Mouse (Mus musculus): ENCODE results near the gene Olfr1198. TPM values are rescaled to one million over a fixed set of nuclear protein-coding genes. Genes with fewer than 3 reads are reported as not detected.

The Olfr1198 gene
- not detected in 2 replicates for polyA plus RNA-seq (2012; ENCODE audit: insufficient read depth, insufficient read length, low replicate concordance, missing spikeins)

DNA sequence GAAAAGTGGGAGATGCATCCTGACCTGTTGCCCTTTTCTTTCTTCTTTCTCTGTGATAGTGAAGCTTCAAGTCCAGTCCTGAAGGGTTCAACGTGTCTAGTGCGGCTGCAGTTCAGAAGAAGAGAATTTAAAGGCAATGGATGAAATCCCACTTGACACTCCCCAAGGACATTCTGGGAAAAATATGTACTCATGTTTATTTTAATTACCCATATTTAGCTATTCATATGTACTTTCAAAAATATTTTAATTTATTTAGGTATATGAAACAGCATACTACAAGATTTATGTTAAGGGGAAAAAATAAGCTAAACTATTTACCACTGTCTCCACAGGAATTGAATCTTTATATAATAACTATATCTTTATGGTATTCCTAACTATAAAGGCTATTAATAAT, at the start of gene Olfr1198:
TSS of gene Olfr1198 (minus strand) at position 101 of the 400 bp plus-strand sequence.
- 95% methylated on average over 2 of the region's 2 CpGs for WGBS
- Histone ChIP-seq H3K27ac (ENCODE audit: insufficient read depth, low read depth, low read length) (no peak within 1 kb of the TSS), H3K4me3 (ENCODE audit: insufficient read depth, low read depth, low read length) (no peak within 1 kb of the TSS), H3K4me1 (ENCODE audit: control insufficient read depth, insufficient read depth, low read length) (no peaks in the 10 kb centered on the region)
- no peak for TF ChIP-seq POLR2A (IDR thresholded peaks at IDR 0.05; ENCODE audit: insufficient read depth, low read depth, low read length)
- TF ChIP-seq CTCF (IDR thresholded peaks at IDR 0.05; ENCODE audit: insufficient read depth, low read depth, low read length), result no peak

DNA sequence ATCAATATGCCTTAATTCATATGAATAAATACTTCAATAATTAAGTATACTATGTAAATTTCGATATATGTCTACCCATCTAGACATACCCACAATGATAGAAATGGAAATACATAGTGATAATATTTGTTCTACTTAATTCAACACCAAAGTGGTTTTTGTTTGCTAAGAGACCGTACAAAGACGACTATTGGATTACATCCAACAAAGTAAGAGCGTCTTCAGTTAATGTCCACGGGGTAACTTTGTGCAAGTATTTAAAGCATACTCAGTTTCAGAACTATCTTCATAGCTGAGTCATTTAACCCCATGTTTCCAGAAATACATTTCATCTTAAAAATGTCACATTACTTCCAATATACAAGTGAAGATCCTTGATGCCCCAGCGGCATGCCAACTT, 41.6 kb upstream of the Olfr1198 start, which contains the start of gene Olfr1201:
TSS of gene Olfr1201 (plus strand) at position 301 of the 400 bp plus-strand sequence.
- Histone ChIP-seq H3K4me1 (ENCODE audit: control insufficient read depth, insufficient read depth, low read length) (no peaks in the 10 kb centered on the region), H3K4me3 (ENCODE audit: insufficient read depth, low read depth, low read length) (no peak within 1 kb of the TSS), H3K27ac (ENCODE audit: insufficient read depth, low read depth, low read length) (no peak within 1 kb of the TSS)
- no peak for TF ChIP-seq POLR2A (IDR thresholded peaks at IDR 0.05; ENCODE audit: insufficient read depth, low read depth, low read length)
- TF ChIP-seq CTCF (IDR thresholded peaks at IDR 0.05; ENCODE audit: insufficient read depth, low read depth, low read length), result no peak
- WGBS, result 82% methylated on average over 6 of the region's 6 CpGs

DNA sequence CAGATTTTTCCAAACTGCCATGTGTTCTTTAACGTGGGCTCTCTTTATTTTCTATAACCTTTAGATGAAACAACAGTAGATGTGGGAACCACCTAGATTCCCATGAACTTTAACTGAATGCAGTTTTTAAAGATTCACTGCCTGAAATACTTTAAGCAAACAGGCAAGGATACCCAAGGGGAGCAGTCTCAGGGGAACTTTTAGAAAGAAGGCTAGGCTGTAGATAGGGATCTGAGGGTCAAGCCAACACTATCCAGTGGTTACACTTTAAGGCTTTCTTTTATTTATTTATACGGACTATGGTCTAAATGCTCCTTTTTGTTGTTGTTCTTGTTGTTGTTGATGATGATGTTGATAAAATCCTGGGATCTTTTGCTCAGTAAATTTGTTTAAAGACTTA, 19.2 kb upstream of the Olfr1198 start, which contains the start of gene Olfr1200:
TSS of gene Olfr1200 (minus strand) at position 101 of the 400 bp plus-strand sequence.
- 77% methylated on average over 2 of the region's 2 CpGs for WGBS
- Histone ChIP-seq H3K27ac (ENCODE audit: insufficient read depth, low read depth, low read length) (no peak within 1 kb of the TSS), H3K4me3 (ENCODE audit: insufficient read depth, low read depth, low read length) (no peak within 1 kb of the TSS), H3K4me1 (ENCODE audit: control insufficient read depth, insufficient read depth, low read length) (no peaks in the 10 kb centered on the region)
- no peak for TF ChIP-seq POLR2A (IDR thresholded peaks at IDR 0.05; ENCODE audit: insufficient read depth, low read depth, low read length)

DNA sequence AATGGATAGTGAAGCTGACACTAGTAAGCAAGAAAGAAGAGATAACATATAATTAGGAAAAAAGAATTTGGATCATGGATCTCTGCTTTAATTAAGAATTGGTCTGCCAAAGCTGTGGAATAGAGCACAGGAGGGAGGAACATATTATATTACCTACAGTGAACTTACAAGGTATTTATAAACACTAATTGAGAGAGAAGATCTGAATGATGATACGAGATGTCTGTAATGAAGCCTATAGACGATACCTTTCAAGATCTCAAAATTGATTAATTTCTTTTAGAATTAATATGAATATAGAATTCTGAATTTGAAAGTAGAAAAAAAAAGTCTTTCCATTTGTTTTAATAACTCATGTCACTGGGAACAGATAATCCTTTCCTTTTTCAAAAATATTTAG, 9.2 kb upstream of the Olfr1198 start, which contains the start of gene Olfr1199:
TSS of gene Olfr1199 (minus strand) at position 101 of the 400 bp plus-strand sequence.
- Histone ChIP-seq H3K4me3 (ENCODE audit: insufficient read depth, low read depth, low read length) (no peak within 1 kb of the TSS), H3K27ac (ENCODE audit: insufficient read depth, low read depth, low read length) (no peak within 1 kb of the TSS), H3K4me1 (ENCODE audit: control insufficient read depth, insufficient read depth, low read length) (no peaks in the 10 kb centered on the region)
- TF ChIP-seq CTCF (IDR thresholded peaks at IDR 0.05; ENCODE audit: insufficient read depth, low read depth, low read length), result no peak
- no peak for TF ChIP-seq POLR2A (IDR thresholded peaks at IDR 0.05; ENCODE audit: insufficient read depth, low read depth, low read length)
- WGBS, result 90% methylated on average over 2 of the region's 2 CpGs

DNA sequence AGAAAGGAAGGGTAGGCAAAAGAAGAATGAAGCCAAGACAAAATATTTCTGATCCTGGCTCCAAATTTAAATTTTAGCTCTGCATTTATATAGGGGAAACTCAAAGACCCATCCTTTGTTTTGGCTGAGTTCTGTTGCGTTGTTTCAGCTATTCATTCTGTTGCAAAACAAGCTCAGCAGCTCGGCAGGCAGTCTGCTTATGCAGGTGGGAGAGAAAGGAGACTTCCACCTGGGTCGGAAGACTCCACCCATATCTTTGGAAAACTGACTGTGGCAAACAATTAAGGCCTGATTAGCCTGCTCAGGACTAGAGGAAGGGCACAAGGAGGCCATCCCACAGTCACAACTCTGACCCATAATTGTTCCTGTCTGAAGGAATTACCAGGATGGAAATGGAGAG, 7.8 kb downstream of the Olfr1198 start:
- WGBS, result 70% methylated on average over 3 of the region's 3 CpGs
- H3K27ac ChIP-seq (ENCODE audit: insufficient read depth, low read depth, low read length), result no peak overlapping the region
- no peaks in the 10 kb centered on the region for H3K4me1 ChIP-seq (ENCODE audit: control insufficient read depth, insufficient read depth, low read length)
- no peak for TF ChIP-seq POLR2A (IDR thresholded peaks at IDR 0.05; ENCODE audit: insufficient read depth, low read depth, low read length)
- no peak for TF ChIP-seq CTCF (IDR thresholded peaks at IDR 0.05; ENCODE audit: insufficient read depth, low read depth, low read length)
- H3K4me3 ChIP-seq (ENCODE audit: insufficient read depth, low read depth, low read length), result no peak overlapping the region

DNA sequence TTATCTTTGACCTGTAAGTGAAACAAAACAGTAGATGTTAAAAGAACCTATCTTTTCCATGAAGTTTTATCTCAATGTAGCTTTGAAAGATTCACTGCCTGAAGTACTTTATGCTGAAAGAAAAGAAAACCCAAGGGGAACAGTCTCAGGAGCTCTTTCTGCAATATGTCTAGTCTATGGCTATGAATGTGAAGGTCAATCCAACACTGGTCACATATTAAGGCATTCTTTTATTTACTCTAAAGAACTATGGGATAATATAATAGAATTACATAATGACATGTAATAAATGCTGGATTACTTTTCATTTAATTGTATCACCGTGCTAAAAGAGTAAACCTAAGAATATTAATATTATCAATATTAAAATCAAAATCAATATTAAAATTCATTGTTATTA, 18.9 kb downstream of the Olfr1198 start, which contains the start of gene Olfr1197:
TSS of gene Olfr1197 (minus strand) at position 101 of the 400 bp plus-strand sequence.
- 83% methylated on average over 1 of the region's 1 CpGs for WGBS
- Histone ChIP-seq H3K27ac (ENCODE audit: insufficient read depth, low read depth, low read length) (no peak within 1 kb of the TSS), H3K4me1 (ENCODE audit: control insufficient read depth, insufficient read depth, low read length) (no peaks in the 10 kb centered on the region), H3K4me3 (ENCODE audit: insufficient read depth, low read depth, low read length) (no peak within 1 kb of the TSS)
- TF ChIP-seq CTCF (IDR thresholded peaks at IDR 0.05; ENCODE audit: insufficient read depth, low read depth, low read length) (no peak), POLR2A (IDR thresholded peaks at IDR 0.05; ENCODE audit: insufficient read depth, low read depth, low read length) (no peak)

DNA sequence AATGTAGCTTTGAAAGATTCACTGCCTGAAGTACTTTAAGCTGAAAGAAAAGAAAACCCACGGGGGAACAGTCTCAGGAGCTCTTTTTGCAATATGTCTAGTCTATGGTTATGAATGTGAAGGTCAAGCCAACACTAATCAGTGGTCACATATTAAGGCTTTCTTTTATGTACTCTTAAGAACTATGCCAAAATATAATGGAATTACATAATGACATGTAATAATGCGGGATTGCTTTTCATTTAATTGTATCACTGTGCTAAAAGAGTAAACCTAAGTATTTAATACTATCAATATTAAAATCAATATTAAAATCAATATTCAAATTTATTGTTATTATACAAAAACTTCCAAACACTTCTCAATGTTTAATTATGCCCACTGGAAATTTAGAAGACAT, 46.7 kb downstream of the Olfr1198 start, which contains the start of gene Olfr1196:
TSS of gene Olfr1196 (minus strand) at position 101 of the 400 bp plus-strand sequence.
- Histone ChIP-seq H3K4me1 (ENCODE audit: control insufficient read depth, insufficient read depth, low read length) (no peaks in the 10 kb centered on the region), H3K4me3 (ENCODE audit: insufficient read depth, low read depth, low read length) (no peak within 1 kb of the TSS), H3K27ac (ENCODE audit: insufficient read depth, low read depth, low read length) (no peak within 1 kb of the TSS)
- TF ChIP-seq POLR2A (IDR thresholded peaks at IDR 0.05; ENCODE audit: insufficient read depth, low read depth, low read length) (no peak), CTCF (IDR thresholded peaks at IDR 0.05; ENCODE audit: insufficient read depth, low read depth, low read length) (no peak)
- 92% methylated on average over 2 of the region's 2 CpGs for WGBS

Other genes starting within 250 kb of the Olfr1198 start
- not detected in 2 replicates for gene Olfr1186, start 232.8 kb downstream of the Olfr1198 start, polyA plus RNA-seq (2012; ENCODE audit: insufficient read depth, insufficient read length, low replicate concordance, missing spikeins)
- gene Olfr1188, start 194.4 kb downstream of the Olfr1198 start, polyA plus RNA-seq (2012; ENCODE audit: insufficient read depth, insufficient read length, low replicate concordance, missing spikeins), result not detected in 2 replicates
- gene Olfr1189, start 164.9 kb downstream of the Olfr1198 start, polyA plus RNA-seq (2012; ENCODE audit: insufficient read depth, insufficient read length, low replicate concordance, missing spikeins), result not detected in 2 replicates
- not detected in 2 replicates for gene Olfr1191-ps1, start 110.8 kb downstream of the Olfr1198 start, polyA plus RNA-seq (2012; ENCODE audit: insufficient read depth, insufficient read length, low replicate concordance, missing spikeins)
- gene Olfr1192-ps1, start 102.9 kb downstream of the Olfr1198 start, polyA plus RNA-seq (2012; ENCODE audit: insufficient read depth, insufficient read length, low replicate concordance, missing spikeins), result 63.7 TPM in 1 of 2 replicates, not detected in the other
- gene Olfr1193, start 75.7 kb downstream of the Olfr1198 start, polyA plus RNA-seq (2012; ENCODE audit: insufficient read depth, insufficient read length, low replicate concordance, missing spikeins), result not detected in 2 replicates
- not detected in 2 replicates for gene Olfr1195, start 62.2 kb downstream of the Olfr1198 start, polyA plus RNA-seq (2012; ENCODE audit: insufficient read depth, insufficient read length, low replicate concordance, missing spikeins)
- gene Olfr1196, start 46.8 kb downstream of the Olfr1198 start, polyA plus RNA-seq (2012; ENCODE audit: insufficient read depth, insufficient read length, low replicate concordance, missing spikeins), result not detected in 2 replicates
- gene Olfr1197, start 19.0 kb downstream of the Olfr1198 start, polyA plus RNA-seq (2012; ENCODE audit: insufficient read depth, insufficient read length, low replicate concordance, missing spikeins), result not detected in 2 replicates
- not detected in 2 replicates for gene Olfr1199, start 9.1 kb upstream of the Olfr1198 start, polyA plus RNA-seq (2012; ENCODE audit: insufficient read depth, insufficient read length, low replicate concordance, missing spikeins)
- not detected in 2 replicates for gene Olfr1200, start 19.1 kb upstream of the Olfr1198 start, polyA plus RNA-seq (2012; ENCODE audit: insufficient read depth, insufficient read length, low replicate concordance, missing spikeins)
- gene Olfr1201, start 41.7 kb upstream of the Olfr1198 start, polyA plus RNA-seq (2012; ENCODE audit: insufficient read depth, insufficient read length, low replicate concordance, missing spikeins), result not detected in 2 replicates
- not detected in 2 replicates for gene Olfr1202, start 63.1 kb upstream of the Olfr1198 start, polyA plus RNA-seq (2012; ENCODE audit: insufficient read depth, insufficient read length, low replicate concordance, missing spikeins)
- gene Olfr1205, start 78.4 kb upstream of the Olfr1198 start, polyA plus RNA-seq (2012; ENCODE audit: insufficient read depth, insufficient read length, low replicate concordance, missing spikeins), result not detected in 2 replicates
- gene Olfr1204, start 97.9 kb upstream of the Olfr1198 start, polyA plus RNA-seq (2012; ENCODE audit: insufficient read depth, insufficient read length, low replicate concordance, missing spikeins), result not detected in 2 replicates
- not detected in 2 replicates for gene Olfr1206, start 111.9 kb upstream of the Olfr1198 start, polyA plus RNA-seq (2012; ENCODE audit: insufficient read depth, insufficient read length, low replicate concordance, missing spikeins)
- gene Olfr1208, start 150.9 kb upstream of the Olfr1198 start, polyA plus RNA-seq (2012; ENCODE audit: insufficient read depth, insufficient read length, low replicate concordance, missing spikeins), result not detected in 2 replicates
- gene Olfr1209, start 163.8 kb upstream of the Olfr1198 start, polyA plus RNA-seq (2012; ENCODE audit: insufficient read depth, insufficient read length, low replicate concordance, missing spikeins), result not detected in 2 replicates
- not detected in 2 replicates for gene Olfr1211, start 186.7 kb upstream of the Olfr1198 start, polyA plus RNA-seq (2012; ENCODE audit: insufficient read depth, insufficient read length, low replicate concordance, missing spikeins)
- not detected in 2 replicates for gene Olfr1212, start 202.6 kb upstream of the Olfr1198 start, polyA plus RNA-seq (2012; ENCODE audit: insufficient read depth, insufficient read length, low replicate concordance, missing spikeins)
- gene Gm13762, start 228.9 kb upstream of the Olfr1198 start, polyA plus RNA-seq (2012; ENCODE audit: insufficient read depth, insufficient read length, low replicate concordance, missing spikeins), result not detected in 2 replicates
- not detected in 2 replicates for gene Olfr1214, start 241.3 kb upstream of the Olfr1198 start, polyA plus RNA-seq (2012; ENCODE audit: insufficient read depth, insufficient read length, low replicate concordance, missing spikeins)